Mouse (Mus musculus): ENCODE measurements around the gene Nfix.

- TF ChIP-seq CTCF (IDR thresholded peaks at IDR 0.05; ENCODE audit: borderline replicate concordance, extremely low read depth, insufficient read depth, insufficient read length) (no peak), POLR2A (IDR thresholded peaks at IDR 0.05; ENCODE audit: borderline replicate concordance, extremely low read depth, insufficient read depth, insufficient read length, poor library complexity, severe bottlenecking) (no peak)
Measured at GRCm38 (mm10) chr8:84780949-84781680, 19.0 kb downstream of the Nfix start.

Data from brain, embryonic 14.5 days (tissue).